Mouse (Mus musculus): ENCODE data around the gene Cotl1. TPM values are rescaled to one million over a fixed set of nuclear protein-coding genes. Genes with fewer than 3 reads are reported as not detected.
A peak's percentile ranks its signal among the peaks of the same experiment; 100 is the strongest.

Gene Cotl1
- total RNA-seq, 2 experiments from 2014 or later, result 129 to 137 TPM

- no peak for DNase-seq
Observed at GRCm38 (mm10) chr8:119816219-119816618, 24.1 kb downstream of the Cotl1 start.

GRCm38 (mm10) chr8:119812650-119813431 lies 27.5 kb downstream of the Cotl1 start:
- no peak for DNase-seq

DNA sequence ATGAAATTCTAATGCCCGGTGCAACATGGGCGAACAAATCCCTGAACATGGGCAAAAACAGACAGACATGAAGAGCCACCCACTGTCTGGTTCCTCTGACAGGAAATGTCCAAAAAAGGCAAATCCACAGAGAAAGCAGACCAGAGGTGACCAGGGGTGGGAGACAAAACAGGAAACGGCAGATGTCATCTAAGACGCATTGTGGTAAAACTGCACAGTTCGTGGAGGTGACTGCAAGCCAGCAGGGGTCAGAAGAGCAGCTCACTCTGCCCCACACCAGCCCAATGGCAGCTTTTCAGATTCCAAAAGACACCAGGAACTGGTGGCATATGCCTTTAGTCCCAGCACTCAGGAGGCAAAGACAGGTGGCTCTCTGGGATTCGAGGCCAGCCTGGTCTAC lies 28.4 kb downstream of the Cotl1 start:
- no peak for DNase-seq

DNA sequence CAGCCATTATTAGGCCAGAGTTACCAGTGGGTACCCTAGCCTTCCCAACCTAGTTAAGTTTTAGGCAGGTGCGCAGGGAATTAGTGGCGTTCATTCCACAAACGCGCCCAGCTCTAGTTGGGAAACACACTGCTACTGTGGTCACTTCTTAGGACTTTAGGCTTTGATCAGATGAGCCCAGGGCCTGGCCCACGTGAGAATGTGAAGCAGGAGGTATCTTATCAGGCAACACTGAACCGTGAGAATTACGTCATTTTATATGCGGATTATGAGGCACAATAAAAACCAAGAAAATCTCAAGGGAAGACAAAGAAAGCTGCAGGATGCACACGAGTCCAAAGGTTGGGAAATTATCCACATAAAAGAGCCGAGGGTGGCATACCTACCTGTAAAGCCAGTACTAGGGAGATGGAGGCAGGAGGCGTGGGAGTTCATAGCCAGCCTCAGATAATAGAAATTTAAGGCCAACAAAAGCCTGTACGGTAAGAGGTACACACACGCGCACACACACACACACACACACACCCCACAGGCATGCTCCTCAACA lies 29.3 kb downstream of the Cotl1 start:
- no peak for DNase-seq

- no peak for DNase-seq
Observed at GRCm38 (mm10) chr8:119810127-119810868, 30.0 kb downstream of the Cotl1 start.

GRCm38 (mm10) chr8:119809620-119810019 lies 30.7 kb downstream of the Cotl1 start:
- DNase-seq, result no peak

- DNase-seq, result no peak
Observed at GRCm38 (mm10) chr8:119807687-119808086, 32.7 kb downstream of the Cotl1 start.

GRCm38 (mm10) chr8:119806422-119807263 lies 33.7 kb downstream of the Cotl1 start:
- DNase-seq, result peak; percentile 80 to 83

- DNase-seq, result no peak
Observed at GRCm38 (mm10) chr8:119805275-119805674, 35.1 kb downstream of the Cotl1 start.

GRCm38 (mm10) chr8:119802592-119802991 lies 37.8 kb downstream of the Cotl1 start:
- no peak for DNase-seq

- DNase-seq, result no peak
Observed at GRCm38 (mm10) chr8:119801168-119801567, 39.2 kb downstream of the Cotl1 start.

GRCm38 (mm10) chr8:119798965-119799264 lies 41.4 kb downstream of the Cotl1 start:
- peak; percentile 44 to 55 for DNase-seq

DNA sequence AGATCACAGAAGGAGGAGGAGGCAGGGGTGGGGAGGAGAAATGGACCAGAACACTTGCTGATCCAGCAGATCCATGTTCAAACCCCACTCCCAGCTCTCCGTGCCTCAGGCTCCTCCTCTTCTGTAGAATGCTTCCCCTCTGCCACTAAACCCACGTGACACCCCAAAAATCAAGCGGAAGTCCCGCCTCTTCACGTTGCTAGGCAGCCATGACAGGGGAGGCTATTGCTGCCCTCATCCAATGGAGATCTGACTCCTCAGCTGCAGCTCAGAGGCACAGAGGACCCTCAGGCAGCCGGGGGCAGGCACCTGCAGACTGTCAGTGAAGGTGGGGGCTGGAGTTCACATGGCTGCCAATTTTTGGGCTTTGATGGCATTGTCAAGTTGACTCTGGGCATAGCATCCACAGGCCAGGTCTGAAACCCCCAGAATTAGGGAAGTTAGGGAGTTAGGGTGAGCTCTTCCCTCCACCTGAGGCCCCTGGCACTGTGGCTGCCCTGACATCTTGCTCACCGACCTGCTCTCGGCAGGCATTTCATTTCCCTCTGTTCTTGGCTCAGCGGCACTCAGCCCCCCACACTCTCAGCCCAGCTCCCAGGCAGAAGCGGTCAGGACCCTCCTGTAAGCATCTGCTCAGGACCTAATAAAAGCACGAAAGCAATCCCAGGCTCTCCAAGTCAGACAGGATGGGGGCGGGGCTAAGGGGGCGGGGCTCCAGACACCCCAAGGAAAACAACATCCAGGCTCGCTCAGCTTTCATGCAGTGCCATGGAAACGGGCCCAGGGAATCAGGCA lies 42.0 kb downstream of the Cotl1 start:
- DNase-seq, result peak; percentile 59 to 64

GRCm38 (mm10) chr8:119795651-119796050 lies 44.7 kb downstream of the Cotl1 start:
- DNase-seq, result no peak

DNA sequence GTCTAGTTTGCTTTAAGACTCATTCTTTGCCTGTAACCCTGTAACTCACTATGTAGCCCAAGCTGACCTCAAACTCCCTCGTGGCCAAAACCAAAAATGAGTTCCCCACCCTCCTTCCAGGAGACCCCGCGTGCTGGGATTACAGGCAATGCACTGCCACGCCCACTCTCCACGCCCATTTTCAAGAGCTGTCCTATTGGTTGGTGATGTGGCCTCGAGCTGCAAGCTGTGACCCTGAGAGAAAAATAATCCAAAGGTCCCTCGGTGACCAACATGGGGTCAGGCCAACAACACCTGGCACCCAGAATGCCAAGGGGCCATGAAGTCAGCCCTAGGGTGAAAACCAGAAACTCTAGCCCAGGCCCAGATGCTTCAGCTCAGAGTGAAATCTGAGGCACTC lies 45.7 kb downstream of the Cotl1 start:
- no peak for DNase-seq

GRCm38 (mm10) chr8:119791804-119792704 lies 48.3 kb downstream of the Cotl1 start:
- no peak for DNase-seq

GRCm38 (mm10) chr8:119789581-119789980 lies 50.8 kb downstream of the Cotl1 start:
- DNase-seq, result no peak

DNA sequence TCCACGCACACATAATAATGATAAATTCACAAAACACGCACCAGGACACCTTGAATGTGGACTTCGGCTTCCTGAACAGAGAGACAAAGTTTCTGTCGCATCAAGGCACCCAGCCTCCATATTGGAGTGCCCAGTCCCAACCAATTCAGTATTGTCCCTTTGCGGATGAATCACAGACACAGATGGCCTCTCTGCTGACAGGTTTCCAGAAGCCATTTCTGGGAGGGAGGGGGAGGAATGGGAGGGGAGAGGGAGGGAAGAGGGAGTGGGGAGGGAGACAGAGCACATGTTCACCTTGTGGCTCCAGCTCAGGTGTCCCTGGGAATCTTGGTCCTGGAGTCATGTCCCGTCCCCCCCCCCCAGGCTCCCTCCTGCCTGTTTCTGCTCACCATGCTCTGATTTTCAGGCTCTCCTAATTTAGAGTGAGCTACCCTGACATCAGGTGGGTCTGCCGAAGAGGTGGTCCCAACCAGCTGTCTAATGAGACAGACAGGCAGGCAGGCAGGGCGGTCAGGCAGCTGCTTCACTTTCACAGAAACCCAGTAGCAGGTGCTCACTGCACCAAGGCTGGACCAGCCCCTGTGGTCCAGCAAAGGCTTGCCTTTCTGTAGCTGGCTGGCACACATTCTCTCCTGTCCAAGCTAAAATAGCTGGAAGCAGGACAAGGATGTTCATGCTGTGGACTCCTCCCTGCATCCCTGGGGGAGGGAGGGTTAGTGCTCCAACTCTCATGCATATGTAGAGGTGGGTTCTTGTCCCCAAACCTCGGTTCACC lies 51.5 kb downstream of the Cotl1 start:
- DNase-seq, result no peak

DNA sequence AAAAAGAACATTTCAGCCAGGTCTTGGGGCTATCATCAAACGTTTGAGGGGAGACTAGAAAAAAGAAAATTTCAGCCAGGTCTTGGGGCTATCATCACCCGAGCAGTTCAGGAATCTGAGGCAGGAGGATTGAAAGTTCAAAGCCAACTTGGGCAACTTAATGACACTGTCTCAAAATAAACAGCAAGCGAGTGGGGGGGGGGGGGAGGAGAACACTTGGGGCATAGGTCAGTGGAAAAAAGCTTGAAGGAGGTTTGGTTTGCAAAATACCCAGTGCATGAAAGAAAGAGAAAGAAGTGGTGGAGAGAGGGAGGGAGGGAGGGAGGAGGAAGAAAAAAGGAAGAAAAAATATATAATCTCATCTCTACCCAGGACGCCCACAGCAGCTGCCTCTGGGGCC lies 53.0 kb downstream of the Cotl1 start:
- no peak for DNase-seq

DNA sequence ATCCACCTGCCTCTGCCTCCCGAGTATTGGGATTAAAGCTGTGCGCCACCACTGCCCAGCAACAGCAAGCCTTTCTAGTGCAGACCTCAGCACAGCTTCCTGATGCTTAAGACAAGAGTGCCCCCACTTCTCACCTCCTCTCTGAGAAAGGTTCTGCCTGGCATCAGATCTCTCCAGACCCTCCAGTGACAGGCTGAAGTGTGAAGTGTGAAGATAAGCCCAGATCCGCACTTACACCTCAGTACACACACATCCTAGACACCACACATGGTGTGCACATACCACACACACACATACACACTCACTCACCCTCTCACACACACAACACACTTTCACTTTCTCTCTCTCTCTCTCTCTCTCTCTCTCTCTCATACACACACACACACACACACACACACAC lies 53.5 kb downstream of the Cotl1 start:
- no peak for DNase-seq

Measured in layer of hippocampus, postnatal 36 days (tissue).